Mouse (Mus musculus) hindbrain, embryonic 15.5 days (tissue): ENCODE measurements around the gene Syt9. TPM values are rescaled to one million over a fixed set of nuclear protein-coding genes. Genes with fewer than 3 reads are reported as not detected.

Experiments
- ATAC-seq: fragments of 200-750 bp; cut with Nextera tagmentation; 2 replicates; pipeline ENCODE4 v1.8.0; 2017; ENCODE audit warnings: low read depth, moderate number of reproducible peaks, moderate TSS enrichment; ENCODE audit not compliant: low FRiP score
- H3K27ac ChIP-seq: fragments of 300-500 bp; sonication (generic); replicated peaks from 2 replicates; pipeline ENCODE4 v1.5.1; 2015; ENCODE audit warnings: mild to moderate bottlenecking, inconsistent platforms
- H3K27me3 ChIP-seq: fragments of 300-500 bp; sonication (generic); 2 replicates; pipeline ENCODE4 v1.6.1; 2015; ENCODE audit warnings: control low read depth, inconsistent platforms
- H3K36me3 ChIP-seq: fragments of 300-500 bp; sonication (generic); 2 replicates; pipeline ENCODE4 v1.6.1; 2015; ENCODE audit warnings: control low read depth, inconsistent platforms
- H3K4me1 ChIP-seq: fragments of 300-500 bp; sonication (generic); replicated peaks from 2 replicates; pipeline ENCODE4 v1.6.1; 2015; ENCODE audit warnings: control low read depth, inconsistent platforms
- H3K4me2 ChIP-seq: fragments of 300-500 bp; sonication (generic); 2 replicates; pipeline ENCODE4 v1.6.1; 2015; ENCODE audit warnings: moderate library complexity, mild to moderate bottlenecking, inconsistent platforms
- H3K4me3 ChIP-seq: fragments of 300-500 bp; sonication (generic); 2 replicates; pipeline ENCODE4 v1.5.1; 2015; ENCODE audit warnings: mild to moderate bottlenecking, inconsistent platforms
- H3K9ac ChIP-seq: fragments of 300-500 bp; sonication (generic); 2 replicates; pipeline ENCODE4 v1.6.1; 2015; ENCODE audit warnings: inconsistent platforms
- H3K9me3 ChIP-seq: fragments of 300-500 bp; sonication (generic); 2 replicates; pipeline ENCODE4 v1.6.1; 2016; ENCODE audit warnings: control low read depth, inconsistent platforms
- WGBS: fragments of 180-500 bp; shearing (Covaris S2); methylation state at CpG from one replicate; pipeline ENCODE4 v1.1.7; 2015; 5-methylcytosine and 5-hydroxymethylcytosine counted together
- polyA plus RNA-seq: library from polyadenylated mRNA; unstranded; fragments of >200 nt; fragmentation: Nextera tagmentation; extraction: Ambion mirVana; gene quantifications from 2 replicates; pipeline ENCODE4 v1.2.1, GENCODE M21; 2015

Syt9 gene
- polyA plus RNA-seq, 1 experiment from 2014 or later, result 12.7 TPM

- no peaks in the 10 kb centered on the region for H3K9me3 ChIP-seq
- WGBS, result 90% methylated on average over 3 of the region's 3 CpGs
- no peak overlapping the region for H3K4me2 ChIP-seq
- H3K4me1 ChIP-seq, result peaks cover 17% of the 10 kb centered on the region
- no peak overlapping the region for H3K27ac ChIP-seq
- H3K9ac ChIP-seq, result no peak overlapping the region
- peaks cover 3% of the 10 kb centered on the region; the same call in 1 of the 2 replicates for H3K27me3 ChIP-seq
- no peaks in the 10 kb centered on the region for H3K36me3 ChIP-seq
- H3K4me3 ChIP-seq, result no peak overlapping the region
- ATAC-seq, result no peak
Observed at GRCm38 (mm10) chr7:107597956-107598355, 227.4 kb downstream of the Syt9 start.

Other genes with a start within 250 kb of the Syt9 start
- gene Olfr715, start 239.6 kb upstream of the Syt9 start, polyA plus RNA-seq, result not detected in 2 replicates
- gene Olfr716, start 232.4 kb upstream of the Syt9 start, polyA plus RNA-seq, result not detected in 2 replicates
- gene Nlrp14, start 203.7 kb upstream of the Syt9 start, polyA plus RNA-seq, result not detected in 2 replicates
- not detected in 2 replicates for gene Rbmxl2, start 161.3 kb upstream of the Syt9 start, polyA plus RNA-seq
- gene Olfml1, start 196.7 kb downstream of the Syt9 start, polyA plus RNA-seq, result 3.3 and 4.2 TPM in 2 replicates
- 2.5 and 2.8 TPM in 2 replicates for gene Ppfibp2, start 224.5 kb downstream of the Syt9 start, polyA plus RNA-seq